Comparison of ENCODE assay signal across 21 mouse cellular contexts in the genomic region with DNA sequence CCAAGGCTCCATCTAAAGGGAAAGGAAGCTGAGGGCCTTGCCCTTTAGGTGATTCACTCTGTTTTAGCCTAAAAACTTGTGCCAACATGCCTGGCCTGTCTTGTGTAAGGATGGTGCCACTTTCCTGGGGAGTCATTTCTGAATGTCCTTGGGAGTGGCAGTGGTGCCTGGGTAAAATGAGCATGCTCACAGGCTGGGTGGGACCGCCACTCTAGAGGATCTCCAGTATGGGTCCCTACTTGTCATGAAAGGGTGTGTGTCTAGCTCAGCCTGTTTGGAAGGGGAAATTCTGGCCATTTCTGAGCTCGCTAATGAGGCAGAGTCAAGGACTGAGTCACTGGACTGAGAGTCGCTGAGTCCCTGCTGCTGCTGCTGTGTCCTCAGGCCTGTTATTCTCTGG. TPM values are rescaled to one million over a fixed set of nuclear protein-coding genes. Genes with fewer than 3 reads are reported as not detected.
DNase-seq lines count a peak whose midpoint lies in the region; ATAC-seq and TF ChIP-seq lines count a peak whose summit lies in the region.
"Had no signal": no experiment of that assay in that cellular context is flagged by ENCODE, and none has a peak within 500 bp of the region (broad histone marks: within the 10 kb centered on the region; RNA-seq: fewer than 3 reads in every experiment).

No protein-coding gene starts in this region.

- H3K4me2 ChIP-seq in forebrain, embryonic 12.5 days: no peak overlapping the region
- H3K4me2 ChIP-seq: lung, embryonic 14.5 days had no signal

- DNase-seq in heart, embryonic 10.5 days (ENCODE audit: low spot score): no peak
- DNase-seq in heart, postnatal 4 days: no peak
- peak; percentile 57 for DNase-seq in 3134 (ENCODE audit: extremely low read depth, insufficient read length, low spot score)
- peak; percentile 70 for DNase-seq in adrenal gland, adult 8-10 months
- no peak for DNase-seq in retina, embryonic 14.5 days (ENCODE audit: low spot score)
- no peak for DNase-seq in layer of hippocampus, adult 2 months (ENCODE audit: low spot score in 2 of 2)
- DNase-seq: cerebellum, adult 9-10 months; kidney, adult 18-20 months; lung, embryonic 14.5 days; right cerebral cortex, adult 18-20 months; thymus, postnatal 14 days had no signal

- H3K27me3 ChIP-seq in heart, embryonic 10.5 days (ENCODE audit: insufficient read depth, poor library complexity, severe bottlenecking): peaks cover 25% of the 10 kb centered on the region
- H3K27me3 ChIP-seq in forebrain, embryonic 12.5 days: peaks cover 18% of the 10 kb centered on the region

- H3K27ac ChIP-seq in heart, embryonic 10.5 days: peak overlapping the region; percentile 57; the same call in 1 of the 2 replicates
- H3K27ac ChIP-seq in layer of hippocampus, adult 2 months: no peak overlapping the region
- H3K27ac ChIP-seq in forebrain, embryonic 12.5 days: no peak overlapping the region
- H3K27ac ChIP-seq: left cerebral cortex, adult 2 months had no signal

- ATAC-seq in megakaryocyte progenitor cell, adult 5-6 weeks (replicated peaks; ENCODE audit: poor library complexity): 0 out of 2 replicates have a peak, but pooled peaks have one; percentile 4
- no peak for ATAC-seq in forebrain, embryonic 12.5 days (ENCODE audit: low FRiP score)

- no peak overlapping the region for H3K4me3 ChIP-seq in heart, embryonic 10.5 days
- H3K4me3 ChIP-seq in layer of hippocampus, adult 2 months: no peak overlapping the region
- no peak overlapping the region for H3K4me3 ChIP-seq in forebrain, embryonic 12.5 days (replicated peaks)
- H3K4me3 ChIP-seq: left cerebral cortex, adult 2 months had no signal

- H3K4me1 ChIP-seq in heart, embryonic 10.5 days: peaks cover 40% of the 10 kb centered on the region
- H3K4me1 ChIP-seq in forebrain, embryonic 12.5 days: peaks cover 17% of the 10 kb centered on the region

- H3K9me3 ChIP-seq in heart, embryonic 10.5 days: no peaks in the 10 kb centered on the region
- no peaks in the 10 kb centered on the region for H3K9me3 ChIP-seq in forebrain, embryonic 12.5 days

- TF ChIP-seq CTCF in layer of hippocampus, adult 2 months (conservative IDR thresholded peaks at IDR 0.05): no peak

- H3K36me3 ChIP-seq in heart, embryonic 10.5 days: no peaks in the 10 kb centered on the region
- no peaks in the 10 kb centered on the region for H3K36me3 ChIP-seq in forebrain, embryonic 12.5 days (replicated peaks)

- H3K9ac ChIP-seq in forebrain, embryonic 12.5 days: no peak overlapping the region
- H3K9ac ChIP-seq: lung, embryonic 14.5 days had no signal

- 77% methylated on average over 3 of the region's 3 CpGs for WGBS in heart, embryonic 10.5 days
- 75% methylated on average over 3 of the region's 3 CpGs for WGBS in forebrain, embryonic 12.5 days

RNA-seq across cellular contexts. Expression of gene Mmp28, which starts 7.3 kb away (rescaled TPM):
- polyA plus RNA-seq in heart, embryonic 10.5 days (2016; fragmentation: Nextera tagmentation; extraction: Ambion mirVana): 1.9 and 3.1 TPM in 2 replicates
- total RNA-seq in heart, postnatal 4 days (2021): 1 to 10 TPM; 7.0 to 7.1 TPM
- total RNA-seq in adrenal gland, adult 8-10 months (2022): 10 to 100 TPM; 15.5 to 19.1 (median 17.8) TPM
- total RNA-seq in megakaryocyte progenitor cell, adult 5-6 weeks (2015): 4.7 and 7.2 TPM in 2 replicates
- 3.4 and 5.0 TPM in 2 replicates for total RNA-seq in megakaryocyte progenitor cell, adult 5-6 weeks (2017)
- 1 to 10 TPM; 3.0 to 3.3 TPM for total RNA-seq in layer of hippocampus, adult 2 months (2021)
- 1.5 and 2.7 TPM in 2 replicates for polyA plus RNA-seq in forebrain, embryonic 12.5 days (2016; fragmentation: Nextera tagmentation; extraction: Ambion mirVana)
- total RNA-seq: neutrophil, adult 5-6 weeks had no signal

RNA-seq across cellular contexts. Expression of gene Taf15, which starts 17.3 kb away (rescaled TPM):
- 8.0 and 8.6 TPM in 2 replicates for polyA plus RNA-seq in heart, embryonic 10.5 days (2016; fragmentation: Nextera tagmentation; extraction: Ambion mirVana)
- total RNA-seq in heart, postnatal 4 days (2021): 10 to 100 TPM; 59.2 to 62.8 TPM
- total RNA-seq in adrenal gland, adult 8-10 months (2022): 10 to 100 TPM; 58.3 to 80.5 (median 68.7) TPM
- 68.8 and 73.2 TPM in 2 replicates for total RNA-seq in megakaryocyte progenitor cell, adult 5-6 weeks (2015)
- total RNA-seq in megakaryocyte progenitor cell, adult 5-6 weeks (2017): 25.2 and 49.7 TPM in 2 replicates
- total RNA-seq in layer of hippocampus, adult 2 months (2021): 10 to 100 TPM; 81.2 to 93.6 TPM
- 14.7 and 20.0 TPM in 2 replicates for polyA plus RNA-seq in forebrain, embryonic 12.5 days (2016; fragmentation: Nextera tagmentation; extraction: Ambion mirVana)

RNA-seq across cellular contexts. Expression of gene 1700020L24Rik, which starts 18.1 kb away (rescaled TPM):
- 1.5 and 1.9 TPM in 2 replicates for polyA plus RNA-seq in heart, embryonic 10.5 days (2016; fragmentation: Nextera tagmentation; extraction: Ambion mirVana)
- under 1 TPM in 1 of 2 experiments, not detected in 1; 0.56 TPM for total RNA-seq in heart, postnatal 4 days (2021)
- total RNA-seq in adrenal gland, adult 8-10 months (2022): under 1 TPM in 1 of 4 experiments, not detected in 3; 0.89 TPM
- 30.8 and 38.7 TPM in 2 replicates for total RNA-seq in megakaryocyte progenitor cell, adult 5-6 weeks (2015)
- total RNA-seq in megakaryocyte progenitor cell, adult 5-6 weeks (2017): 77.0 and 80.6 TPM in 2 replicates
- total RNA-seq in layer of hippocampus, adult 2 months (2021): not detected
- 0.29 and 0.35 TPM in 2 replicates for polyA plus RNA-seq in forebrain, embryonic 12.5 days (2016; fragmentation: Nextera tagmentation; extraction: Ambion mirVana)
- total RNA-seq: gastrocnemius, adult 18-20 months; heart, adult 8-10 months; left cerebral cortex, adult 2 months had no signal

RNA-seq across cellular contexts. Expression of gene Gas2l2, which starts 26.4 kb away (rescaled TPM):
- polyA plus RNA-seq in heart, embryonic 10.5 days (2016; fragmentation: Nextera tagmentation; extraction: Ambion mirVana): 0.17 and 0.18 TPM in 2 replicates
- not detected for total RNA-seq in heart, postnatal 4 days (2021)
- total RNA-seq in adrenal gland, adult 8-10 months (2022): under 1 TPM in 1 of 4 experiments, not detected in 3; 0.19 TPM
- 0.15 and 0.30 TPM in 2 replicates for total RNA-seq in megakaryocyte progenitor cell, adult 5-6 weeks (2015)
- 0.20 and 0.21 TPM in 2 replicates for total RNA-seq in megakaryocyte progenitor cell, adult 5-6 weeks (2017)
- total RNA-seq in layer of hippocampus, adult 2 months (2021): under 1 TPM in 1 of 2 experiments, not detected in 1; 0.28 TPM
- polyA plus RNA-seq in forebrain, embryonic 12.5 days (2016; fragmentation: Nextera tagmentation; extraction: Ambion mirVana): 0.08 and 0.22 TPM in 2 replicates
- total RNA-seq: gastrocnemius, adult 18-20 months; heart, adult 8-10 months; hematopoietic stem cell, adult 5-6 weeks; left cerebral cortex, adult 2 months; megakaryocyte, adult 5-6 weeks; neutrophil, adult 5-6 weeks had no signal
- polyA plus RNA-seq: embryonic facial prominence, embryonic 11.5 days; forebrain, embryonic 11.5 days; lung, embryonic 14.5 days had no signal

RNA-seq across cellular contexts. Expression of gene Rasl10b, which starts 46.7 kb away (rescaled TPM):
- 8.1 and 11.4 TPM in 2 replicates for polyA plus RNA-seq in heart, embryonic 10.5 days (2016; fragmentation: Nextera tagmentation; extraction: Ambion mirVana)
- total RNA-seq in heart, postnatal 4 days (2021): 10 to 100 TPM; 31.5 to 32.3 TPM
- total RNA-seq in adrenal gland, adult 8-10 months (2022): 10 to 100 TPM; 15.9 to 21.1 (median 17.8) TPM
- total RNA-seq in megakaryocyte progenitor cell, adult 5-6 weeks (2015): not detected in 2 replicates
- total RNA-seq in megakaryocyte progenitor cell, adult 5-6 weeks (2017): 0.14 TPM in 1 of 2 replicates, not detected in the other
- 100 to 1,000 TPM; 229 to 234 TPM for total RNA-seq in layer of hippocampus, adult 2 months (2021)
- polyA plus RNA-seq in forebrain, embryonic 12.5 days (2016; fragmentation: Nextera tagmentation; extraction: Ambion mirVana): 11.0 and 13.9 TPM in 2 replicates
- total RNA-seq: hematopoietic stem cell, adult 5-6 weeks; megakaryocyte, adult 5-6 weeks had no signal

Comparison
In these comparisons a context has a peak if more than half of its experiments do, and no peak if none do; other contexts are left out.
1. DNase-seq: peak in 3134 (single experiment) and adrenal gland, adult 8-10 months (single experiment); none in heart, embryonic 10.5 days (single experiment), heart, postnatal 4 days (single experiment), retina, embryonic 14.5 days (single experiment) and layer of hippocampus, adult 2 months (0 of 2).
2. RNA of gene 1700020L24Rik, which starts 18.1 kb away (total RNA-seq): 30.8 to 80.6 TPM in megakaryocyte progenitor cell, adult 5-6 weeks; 0.56 TPM in heart, postnatal 4 days, 0.89 TPM in adrenal gland, adult 8-10 months and not detected in layer of hippocampus, adult 2 months; every median in the first group is over 10 times any median in the second.